Mouse (Mus musculus) left cerebral cortex, postnatal 36 days (tissue): ENCODE results near the gene Col27a1. TPM values are rescaled to one million over a fixed set of nuclear protein-coding genes. Genes with fewer than 3 reads are reported as not detected.

Source experiments
- DNase-seq, 2 experiments: peaks; one replicate each; pipeline ENCODE4 v3.0.0; 2021 to 2022; ENCODE audit warnings: low spot score in 2 of 2, mixed read lengths in 1 of 2
- intact Hi-C: fragments of 180-260 bp; cut with DNase I; formaldehyde crosslinking; loops from one replicate; pipeline ENCODE4 v1.15.1; 2025
- total RNA-seq, 2 experiments: library from RNA; stranded (reverse); gene quantifications; 2 replicates each; pipeline ENCODE4 v1.2.3; 2021

Col27a1 gene
- total RNA-seq, 2 experiments from 2014 or later, result 2.2 to 4.3 TPM

DNA sequence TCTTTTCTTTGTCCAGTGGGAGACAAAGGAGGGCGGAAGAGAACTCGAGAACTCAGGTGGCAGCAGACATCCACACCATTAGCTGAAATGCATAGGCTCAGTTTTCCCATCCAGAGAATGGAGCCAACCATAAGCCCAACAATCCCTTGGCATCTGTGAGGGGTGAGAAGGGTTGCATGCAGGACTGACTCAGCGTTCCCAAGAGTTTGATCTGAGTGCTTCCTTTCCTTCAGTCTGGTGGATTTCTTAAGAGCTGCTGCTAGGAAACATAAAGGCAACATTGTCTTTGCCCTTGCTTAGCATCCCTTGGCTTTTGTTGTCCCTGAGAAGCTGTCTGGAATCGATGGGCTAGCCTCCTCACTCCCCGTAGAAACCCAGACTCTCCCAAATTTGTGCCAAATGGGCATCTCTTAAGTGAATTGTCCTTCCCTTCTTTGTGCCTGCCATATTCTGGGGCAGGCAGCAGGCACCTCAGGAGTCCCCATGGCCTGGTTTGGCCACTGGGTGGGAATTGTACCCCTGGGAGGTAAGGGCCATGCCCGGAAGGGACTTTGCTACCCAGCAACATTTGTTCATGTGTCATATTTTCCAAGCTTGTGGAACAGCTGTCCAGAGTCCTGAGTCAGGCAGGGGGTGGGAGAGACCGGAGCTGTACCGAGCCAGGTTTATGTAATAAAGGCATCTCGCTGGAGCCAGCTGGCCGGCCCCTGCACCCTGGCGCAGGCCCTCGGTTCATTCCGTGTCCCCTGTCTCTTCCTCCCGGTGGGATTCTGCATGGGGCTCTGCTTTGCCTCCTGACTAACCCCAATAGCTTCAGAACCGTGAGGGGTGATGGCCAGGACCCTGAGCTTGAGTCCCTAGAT lies 7.5 kb downstream of the Col27a1 start:
- intact Hi-C loops, result no loop called here

DNA sequence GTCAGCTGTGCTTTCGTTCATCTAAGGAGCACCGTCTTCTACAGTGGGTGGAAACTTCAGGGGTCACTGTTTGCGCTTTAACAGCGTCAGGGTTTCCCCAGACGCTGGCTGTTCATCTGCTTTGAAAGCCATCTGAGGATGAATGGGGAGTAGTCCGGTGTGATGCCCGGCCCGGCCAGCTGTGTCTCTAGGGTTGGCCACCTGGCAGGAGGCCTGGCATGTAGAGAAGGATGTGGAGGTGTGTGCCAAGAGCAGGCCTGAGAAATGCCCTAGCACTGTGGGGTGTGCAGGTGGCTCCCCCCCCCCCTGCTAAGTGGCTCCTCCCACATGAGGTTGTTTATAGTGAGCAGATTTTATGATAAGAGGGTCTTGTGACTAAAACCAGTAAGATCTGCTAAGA lies 8.4 kb downstream of the Col27a1 start:
- intact Hi-C loops, result no loop called here
- DNase-seq, result no peak

More for the DNA sequence above, 7.5 kb downstream of the Col27a1 start:
- DNase-seq, result no peak

DNA sequence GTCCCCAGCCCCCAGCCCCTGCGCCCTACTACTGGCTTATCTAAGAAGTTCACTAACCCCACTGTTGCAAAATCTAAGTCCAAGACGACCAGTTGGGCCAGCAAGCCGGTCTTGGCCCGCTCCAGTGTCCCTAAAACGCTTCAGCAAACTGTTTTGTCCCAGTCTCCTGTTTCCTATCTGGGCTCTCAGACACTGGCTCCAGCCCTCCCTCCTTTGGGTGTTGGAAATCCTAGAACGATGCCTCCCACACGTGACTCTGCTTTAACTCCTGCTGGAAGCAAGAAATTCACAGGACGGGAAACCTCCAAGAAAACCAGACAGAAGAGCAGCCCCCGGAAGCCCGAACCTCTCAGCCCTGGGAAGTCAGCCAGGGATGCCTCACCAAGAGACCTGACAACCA lies 11.6 kb downstream of the Col27a1 start:
- DNase-seq, result no peak
- intact Hi-C loops, result no loop called here

DNA sequence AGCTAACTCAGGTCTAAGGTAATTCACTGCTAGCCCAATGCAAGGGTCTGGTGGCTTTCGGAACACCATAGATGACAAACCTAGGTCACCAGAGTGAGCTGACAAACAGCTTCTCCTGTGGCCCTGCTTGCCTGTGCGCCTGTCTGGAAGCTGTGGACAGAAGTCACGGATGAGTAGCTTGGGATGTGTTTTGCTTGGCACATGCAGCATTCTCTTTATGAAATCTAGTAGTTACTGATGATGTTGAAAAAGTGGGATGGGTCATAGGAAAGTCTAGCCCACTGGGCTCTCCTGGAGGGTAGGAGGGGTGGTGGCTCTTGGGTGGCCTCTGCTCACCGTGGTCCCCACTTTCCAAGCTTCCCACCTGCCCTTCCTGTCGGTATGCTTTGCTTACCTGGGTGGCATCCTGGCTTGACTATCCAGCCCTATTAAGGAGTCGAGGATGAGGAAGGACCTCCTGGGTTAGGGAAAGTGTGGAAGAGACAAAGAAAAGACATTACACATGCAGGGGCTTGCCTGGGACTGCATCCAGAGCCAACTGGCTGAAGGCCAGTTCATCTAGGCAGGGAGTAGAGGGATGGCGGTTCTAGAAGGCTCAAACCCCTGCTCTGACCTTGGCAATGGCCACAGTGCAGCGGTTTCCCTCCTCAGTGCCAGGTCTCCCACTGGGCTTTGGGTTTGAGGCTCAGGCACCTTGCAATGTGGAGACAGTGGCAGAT lies 12.5 kb downstream of the Col27a1 start:
- no peak for DNase-seq
- intact Hi-C loops, result no loop called here

DNA sequence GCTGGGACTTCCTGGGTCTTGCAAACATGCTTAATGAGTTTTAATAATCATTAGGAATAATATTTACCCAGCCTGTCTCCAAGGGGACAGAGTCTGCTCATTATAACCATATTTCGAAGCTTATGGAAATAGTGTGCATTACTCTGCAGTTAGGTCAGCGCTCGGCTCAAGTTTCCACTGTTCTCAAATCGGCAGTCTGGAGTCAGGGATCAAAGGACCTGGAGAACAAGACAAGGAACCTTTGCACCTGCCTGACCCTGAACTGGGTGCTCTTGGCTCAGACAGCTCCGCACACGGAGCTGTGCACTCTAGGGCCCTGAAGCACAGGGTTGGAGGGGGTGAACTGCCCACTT lies 13.1 kb downstream of the Col27a1 start:
- no peak for DNase-seq
- intact Hi-C loops, result no loop called here

DNA sequence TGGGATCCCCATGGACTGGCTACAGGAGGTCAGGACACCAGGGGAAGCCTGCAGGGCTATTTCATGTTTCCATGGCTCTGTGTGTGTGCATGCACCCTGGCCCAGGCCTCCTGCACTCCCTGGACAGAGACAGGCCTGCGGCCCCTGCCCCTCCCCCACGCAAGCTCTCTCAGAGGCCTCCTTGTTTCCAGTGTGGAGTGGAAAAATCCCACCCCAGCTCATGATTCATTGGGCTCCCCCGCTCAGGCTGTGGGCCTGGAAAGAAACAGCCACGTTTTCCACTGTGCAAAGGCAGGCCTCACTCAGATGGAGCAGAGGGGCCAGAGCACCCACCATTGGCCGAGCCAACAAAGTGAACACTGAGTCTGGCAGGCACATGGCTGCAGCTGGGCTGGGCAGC lies 15.1 kb downstream of the Col27a1 start:
- intact Hi-C loops, result no loop called here
- DNase-seq, result peak; percentile 62 to 65

DNA sequence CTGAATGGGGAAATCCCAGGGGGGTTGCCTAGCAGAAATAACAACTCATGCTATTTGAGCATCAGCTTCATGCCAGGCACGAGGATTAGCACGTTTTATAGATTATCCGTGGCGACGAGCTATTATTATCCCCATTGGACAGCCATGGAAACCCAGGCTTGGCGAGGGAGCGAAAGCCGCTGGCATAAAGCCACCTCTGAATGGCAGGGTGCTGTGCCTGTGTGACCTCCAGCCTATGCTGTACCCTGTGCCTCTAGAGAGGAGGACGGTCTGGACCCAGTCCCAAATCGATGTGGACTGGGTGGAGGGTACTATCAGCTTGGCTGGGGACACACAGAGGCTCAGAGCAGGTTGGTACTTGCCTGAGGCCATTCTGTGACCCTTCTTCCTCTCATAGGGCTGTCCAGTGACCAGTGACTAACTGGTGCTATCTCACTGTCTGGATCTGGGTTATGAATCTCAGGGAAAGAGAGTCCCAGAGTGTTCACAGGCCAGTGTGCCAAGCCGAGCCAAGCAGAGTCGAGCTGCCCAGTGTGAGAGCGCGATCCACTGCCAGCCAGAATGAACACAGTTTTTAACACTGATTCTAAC lies 16.3 kb downstream of the Col27a1 start:
- DNase-seq, result no peak
- intact Hi-C loops, result loop anchor here (5.0 kb wide), 1 partner anchor 62 kb away; no protein-coding TSS in a partner anchor

DNA sequence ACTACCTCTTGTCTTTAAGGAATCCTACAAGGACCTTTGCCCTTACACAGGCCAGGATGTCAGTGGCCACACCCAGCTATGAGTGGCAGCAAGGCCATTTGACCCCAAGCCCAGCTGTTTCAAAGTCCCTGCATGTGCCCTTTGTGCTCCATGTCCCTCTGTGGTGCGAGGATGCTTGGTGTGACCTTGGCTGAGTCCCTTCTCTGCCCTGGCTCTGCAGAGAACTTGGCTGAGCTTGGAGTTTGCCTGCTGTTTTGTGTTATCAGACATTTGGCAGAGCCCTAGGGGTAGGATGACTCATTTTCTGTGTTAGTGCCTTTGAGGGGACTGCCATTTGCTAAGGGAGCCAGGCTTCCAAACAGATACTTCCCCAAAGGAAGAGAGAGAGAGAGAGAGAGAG lies 17.3 kb downstream of the Col27a1 start:
- DNase-seq, result no peak
- intact Hi-C loops, result loop anchor here (5.0 kb wide), 1 partner anchor 61 kb away; no protein-coding TSS in a partner anchor

DNA sequence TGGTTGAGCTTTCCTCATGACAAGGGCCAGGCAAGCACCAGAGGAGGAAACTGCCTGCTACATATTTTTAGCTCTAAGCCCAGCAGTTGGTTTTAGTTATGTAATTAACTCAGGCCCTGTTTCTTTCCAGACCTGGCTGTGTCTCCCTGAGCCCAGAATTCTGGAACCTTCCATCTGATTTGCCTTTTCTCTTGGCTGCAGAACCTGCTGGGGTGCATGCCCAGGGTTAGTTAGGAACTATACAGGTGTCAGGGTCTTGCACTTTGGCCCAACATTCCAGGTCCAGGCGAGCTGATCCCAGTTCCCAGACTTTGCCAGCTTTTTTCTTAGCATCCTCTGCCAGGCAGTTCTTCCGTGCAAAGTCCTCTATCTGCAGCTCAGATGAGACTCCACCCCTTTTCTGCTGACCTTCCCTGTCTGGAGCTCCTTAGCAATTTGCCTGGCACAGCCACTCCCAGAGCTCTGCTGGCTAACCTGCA lies 18.8 kb downstream of the Col27a1 start:
- no peak for DNase-seq
- intact Hi-C loops, result loop anchor here (5.0 kb wide), 1 partner anchor 60 kb away; no protein-coding TSS in a partner anchor

DNA sequence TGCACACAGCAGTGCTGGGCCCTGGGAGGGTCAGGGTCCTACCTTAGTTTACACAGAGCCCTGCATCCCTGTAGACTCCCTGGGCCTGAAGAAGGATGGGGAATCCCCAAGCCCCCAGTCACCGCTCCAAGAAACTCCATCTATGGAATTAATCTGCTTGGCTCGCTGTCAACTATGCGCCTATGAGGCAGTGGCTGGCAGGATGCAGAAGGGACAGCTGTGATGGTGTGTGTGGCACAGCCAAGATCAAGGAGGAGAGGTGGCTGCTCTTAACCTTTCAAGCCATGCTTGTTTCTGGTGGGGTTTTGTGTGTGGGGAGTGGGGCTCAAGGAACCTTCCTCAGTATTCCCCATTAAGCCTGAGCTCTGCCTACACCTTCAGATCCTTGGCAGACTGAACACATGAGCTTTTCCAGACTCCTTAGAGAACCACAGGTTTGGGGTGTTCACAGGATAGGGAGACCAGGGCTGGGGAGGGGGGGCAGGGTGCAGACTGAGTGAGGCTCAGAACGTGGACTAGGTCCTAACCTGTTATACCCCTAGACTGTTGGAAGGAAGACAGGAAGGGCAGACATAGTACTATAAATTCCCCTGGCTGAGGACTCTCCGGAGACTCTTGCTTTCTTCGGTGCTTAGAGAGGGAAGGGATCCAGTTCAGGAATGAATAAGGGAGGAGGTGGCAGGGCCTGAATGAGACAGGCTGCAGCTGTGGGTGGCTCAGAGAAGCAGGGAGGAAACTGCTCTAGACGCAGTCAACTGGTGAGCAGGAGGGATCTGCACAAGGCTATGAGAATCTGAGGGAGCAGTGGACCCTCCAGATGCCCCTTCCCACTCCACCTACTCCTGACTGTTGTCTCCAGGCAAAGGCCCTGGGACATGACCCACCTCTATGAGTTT lies 20.0 kb downstream of the Col27a1 start:
- DNase-seq, result peak; percentile 53 to 62
- intact Hi-C loops, result loop anchor here (5.0 kb wide), 1 partner anchor 58 kb away; no protein-coding TSS in a partner anchor

DNA sequence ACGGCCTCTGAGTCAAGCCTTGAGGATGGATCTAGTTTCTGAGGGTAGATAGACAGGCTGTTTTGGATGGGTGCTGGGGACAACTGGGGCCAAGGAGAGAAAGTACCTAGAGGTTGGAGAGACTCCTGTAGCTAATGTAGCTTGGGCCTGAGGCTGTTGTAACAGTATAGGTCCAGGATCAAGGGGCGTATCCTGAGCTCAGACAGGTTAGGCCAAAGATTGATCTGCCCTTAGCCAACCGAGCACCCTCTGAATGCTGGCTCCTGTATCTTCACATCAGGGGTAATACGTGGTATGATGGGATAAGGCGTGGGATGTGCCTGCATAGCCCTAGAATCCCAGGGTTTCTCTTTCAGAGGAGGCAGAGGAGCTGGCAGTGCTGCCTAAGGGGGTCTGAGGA lies 21.0 kb downstream of the Col27a1 start:
- no peak for DNase-seq
- intact Hi-C loops, result loop anchor here (5.0 kb wide), 1 partner anchor 57 kb away; no protein-coding TSS in a partner anchor

DNA sequence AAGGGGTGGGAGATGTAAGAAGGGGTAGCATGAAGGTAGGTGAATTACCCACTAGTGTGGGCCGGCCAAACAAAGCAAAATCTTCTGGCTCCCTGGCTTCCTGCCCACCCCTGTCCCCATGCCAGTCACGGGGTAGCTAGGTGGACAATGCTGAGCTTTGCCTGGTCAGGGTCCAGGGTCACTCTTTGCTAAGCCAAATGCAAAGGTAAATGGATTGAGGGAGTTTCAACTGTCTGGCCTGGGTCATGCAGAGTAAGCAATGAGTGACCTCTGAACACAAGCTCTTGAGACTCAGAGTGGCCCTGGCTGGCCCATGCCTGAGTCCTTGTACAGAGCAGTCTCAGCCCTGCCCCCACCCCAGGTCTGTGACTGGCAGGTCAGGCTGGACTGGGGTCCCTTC lies 22.4 kb downstream of the Col27a1 start:
- intact Hi-C loops, result no loop called here
- DNase-seq, result no peak

DNA sequence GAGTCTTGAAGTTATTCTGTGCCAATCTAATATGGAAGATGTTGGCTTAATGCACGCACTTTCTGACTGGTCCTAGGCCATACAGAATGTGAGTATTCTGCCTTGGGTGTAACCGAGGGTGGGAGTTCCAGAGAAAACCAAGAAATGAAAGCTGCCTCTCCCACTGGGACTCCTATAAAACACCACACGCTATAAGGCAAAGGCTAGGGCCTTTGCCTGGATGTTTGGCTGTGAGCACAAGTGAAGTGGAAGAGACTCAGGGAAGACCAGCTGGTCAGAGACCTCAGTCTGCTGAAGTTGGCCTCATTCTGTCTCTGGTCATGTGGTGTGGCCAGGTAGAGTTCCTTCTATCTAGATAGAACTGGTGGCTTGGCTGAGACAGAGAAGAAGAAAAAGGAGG lies 23.4 kb downstream of the Col27a1 start:
- no peak for DNase-seq
- intact Hi-C loops, result no loop called here

DNA sequence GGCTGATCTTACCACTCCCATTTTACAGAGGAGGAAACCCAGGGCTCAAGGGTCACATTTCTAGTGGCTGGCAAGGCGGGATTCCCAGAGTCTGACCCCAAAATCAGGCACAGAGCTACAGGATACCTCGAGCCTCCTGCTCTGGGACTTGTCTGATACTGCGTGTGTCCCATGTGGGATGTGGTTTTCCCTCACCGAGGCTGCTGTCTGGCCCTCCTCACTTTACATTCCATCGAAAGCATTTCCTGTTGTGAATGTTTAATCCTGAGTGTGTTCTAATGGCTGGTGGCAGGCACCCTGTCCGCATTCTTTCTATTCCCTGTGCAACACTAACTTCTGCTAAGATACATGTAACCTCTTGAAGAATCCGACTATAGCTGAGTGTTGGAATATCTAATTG lies 24.3 kb downstream of the Col27a1 start:
- intact Hi-C loops, result no loop called here
- DNase-seq, result no peak

DNA sequence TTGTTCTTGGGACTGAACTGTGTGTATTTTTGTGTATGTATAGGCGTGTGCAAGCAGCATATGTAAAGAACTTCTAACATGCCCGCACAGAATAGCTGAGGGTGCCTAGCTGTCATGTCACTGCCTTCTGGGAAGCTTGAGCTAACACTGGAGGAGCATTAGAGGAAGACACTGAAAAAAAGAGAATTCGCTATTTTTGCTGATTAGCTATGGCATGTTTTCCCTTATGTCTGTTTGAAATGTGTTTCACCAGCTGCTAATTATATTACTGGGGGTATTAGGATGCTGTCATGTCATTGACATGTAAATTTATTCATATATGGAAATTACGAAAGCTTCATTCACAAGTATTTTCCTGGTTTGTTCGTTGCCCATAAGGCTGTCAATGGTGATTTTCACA lies 24.9 kb downstream of the Col27a1 start:
- DNase-seq, result no peak

DNA sequence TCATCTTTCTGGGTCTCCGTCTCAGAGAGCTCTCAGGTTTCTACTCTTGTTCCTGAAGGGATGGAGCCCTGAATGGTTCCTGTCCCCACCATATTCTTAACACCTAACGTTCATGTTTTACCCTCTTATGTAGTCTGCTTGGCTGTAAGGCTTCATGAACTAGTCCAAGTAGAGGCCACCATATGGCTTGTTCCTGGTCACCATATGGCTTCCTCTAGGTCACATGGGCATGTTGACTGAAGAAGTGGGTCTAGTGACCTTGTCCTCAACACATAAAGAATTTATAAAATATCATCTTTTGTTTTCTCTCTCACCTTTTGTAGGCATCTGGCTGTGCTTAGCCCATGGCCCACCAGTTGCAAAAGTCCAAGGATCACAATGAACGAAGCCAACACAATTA lies 27.2 kb downstream of the Col27a1 start:
- intact Hi-C loops, result no loop called here

More for the DNA sequence above, 24.9 kb downstream of the Col27a1 start:
- intact Hi-C loops, result no loop called here

DNA sequence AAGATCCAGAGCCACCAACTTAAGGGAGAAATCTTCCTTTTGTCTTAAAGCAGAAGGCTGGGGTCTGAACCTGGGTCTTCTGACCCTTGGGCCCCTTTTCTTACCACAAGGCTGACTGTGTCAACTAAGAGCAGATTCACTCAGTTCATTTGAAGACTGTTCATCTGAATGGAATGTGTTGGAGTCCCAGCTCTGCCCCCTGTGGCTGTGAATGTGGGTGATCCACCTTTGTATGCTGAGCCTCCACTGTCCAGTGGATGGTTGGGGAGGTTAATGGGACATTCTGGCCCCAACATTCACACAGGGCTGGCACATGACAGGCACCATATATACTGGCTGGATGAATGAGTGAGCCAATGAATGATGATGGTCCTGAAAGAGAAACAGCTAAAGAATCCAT lies 34.2 kb downstream of the Col27a1 start:
- DNase-seq, result no peak
- intact Hi-C loops, result no loop called here

More for the DNA sequence above, 27.2 kb downstream of the Col27a1 start:
- no peak for DNase-seq

DNA sequence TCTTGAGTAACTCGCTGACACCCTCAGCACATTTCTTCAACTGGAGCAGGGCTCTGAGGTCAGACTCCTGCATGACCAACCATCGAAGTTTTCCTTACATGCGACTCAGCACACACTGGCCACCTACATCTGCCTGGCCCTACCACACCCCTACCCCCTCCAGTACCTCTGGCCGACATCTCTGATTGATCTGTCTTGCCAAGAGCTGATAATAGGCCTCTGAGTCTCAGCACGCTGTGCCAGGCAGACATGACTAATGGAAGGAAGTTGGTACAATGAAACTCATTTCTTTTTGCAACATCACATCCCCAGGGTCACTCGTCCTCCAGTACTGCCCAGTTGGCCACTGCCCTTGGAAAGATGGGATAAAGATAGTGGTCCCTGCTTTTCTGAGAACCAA lies 35.1 kb downstream of the Col27a1 start:
- no peak for DNase-seq
- intact Hi-C loops, result no loop called here

DNA sequence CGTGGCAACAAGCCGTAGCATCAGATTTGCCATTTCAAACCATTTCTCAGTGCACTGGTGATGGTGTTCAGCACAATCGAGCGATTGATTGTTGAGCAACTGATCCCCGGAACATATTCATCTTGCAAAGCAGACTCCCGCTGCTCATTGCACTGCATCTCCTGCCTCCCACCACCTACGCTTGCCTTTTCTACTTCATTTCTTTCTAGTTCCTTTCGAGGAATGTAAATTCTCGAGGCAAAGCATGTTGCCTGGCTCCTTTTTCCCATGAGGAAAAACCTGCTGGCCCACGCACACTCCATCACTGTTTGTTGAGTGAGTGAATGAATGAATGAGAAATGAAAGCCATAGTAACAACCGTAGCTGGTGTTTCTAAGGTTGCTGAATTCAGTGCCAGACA lies 38.0 kb downstream of the Col27a1 start:
- intact Hi-C loops, result loop anchor here (5.0 kb wide), 1 partner anchor 34 kb away; no protein-coding TSS in a partner anchor

More for the DNA sequence above, 38.0 kb downstream of the Col27a1 start:
- peak; percentile 28 to 31 for DNase-seq
